Mouse (Mus musculus): ENCODE data around the gene Zfp575.
A peak's percentile ranks its signal among the peaks of the same experiment; 100 is the strongest.

The Zfp575 gene

DNA sequence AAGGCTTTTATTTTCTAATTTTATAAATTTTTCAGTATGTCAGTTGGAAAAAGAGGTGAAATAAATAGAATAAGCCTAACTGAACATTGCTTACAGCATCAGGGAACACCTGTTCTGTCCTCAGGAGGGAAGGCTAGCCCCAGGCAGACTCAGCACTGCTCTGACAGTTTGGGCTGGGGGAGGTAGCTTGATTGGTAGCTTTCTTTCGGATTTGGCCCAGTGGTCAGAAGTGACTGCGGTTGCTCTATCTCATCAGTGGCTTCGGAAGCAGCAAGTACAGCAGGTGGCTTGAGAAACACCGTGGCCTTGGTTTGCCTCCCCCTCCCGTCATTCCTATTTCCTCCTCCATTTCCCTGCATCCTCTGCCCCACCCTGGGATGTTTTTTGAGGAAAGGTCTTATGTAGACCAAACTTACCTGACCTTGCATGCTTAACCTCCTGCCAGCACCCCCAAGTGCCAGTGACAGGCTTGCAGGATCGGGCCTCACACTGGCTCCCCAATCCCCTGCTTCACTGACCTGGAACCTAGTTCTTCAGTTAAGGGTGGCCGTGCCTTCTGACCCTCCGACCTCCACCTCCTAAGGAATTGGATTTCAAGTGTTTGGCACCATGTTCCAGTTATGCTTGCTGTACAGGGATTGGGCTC lies 24.1 kb downstream of the Zfp575 start:
- DNase-seq (ENCODE audit: low spot score) = no peak

DNA sequence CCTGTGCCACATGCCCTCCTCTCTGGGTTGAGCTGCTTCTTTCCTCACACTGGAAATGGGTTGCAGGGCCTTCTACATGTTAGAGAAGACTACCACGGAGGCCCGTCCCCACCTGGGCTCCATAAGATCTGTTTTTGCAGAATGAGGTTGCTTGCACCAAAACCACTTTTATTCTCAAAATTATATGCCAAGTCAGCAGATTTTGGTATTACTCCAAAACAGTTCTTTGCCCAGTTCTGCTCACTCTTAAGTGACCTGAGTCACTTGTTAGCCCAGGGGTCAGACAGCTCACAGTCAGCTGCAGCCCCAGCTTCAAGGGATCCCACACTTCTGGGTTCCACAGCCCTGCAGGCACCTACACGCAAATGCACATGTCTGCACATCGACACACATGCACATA lies 26.0 kb downstream of the Zfp575 start:
- DNase-seq (ENCODE audit: low spot score) = no peak

DNA sequence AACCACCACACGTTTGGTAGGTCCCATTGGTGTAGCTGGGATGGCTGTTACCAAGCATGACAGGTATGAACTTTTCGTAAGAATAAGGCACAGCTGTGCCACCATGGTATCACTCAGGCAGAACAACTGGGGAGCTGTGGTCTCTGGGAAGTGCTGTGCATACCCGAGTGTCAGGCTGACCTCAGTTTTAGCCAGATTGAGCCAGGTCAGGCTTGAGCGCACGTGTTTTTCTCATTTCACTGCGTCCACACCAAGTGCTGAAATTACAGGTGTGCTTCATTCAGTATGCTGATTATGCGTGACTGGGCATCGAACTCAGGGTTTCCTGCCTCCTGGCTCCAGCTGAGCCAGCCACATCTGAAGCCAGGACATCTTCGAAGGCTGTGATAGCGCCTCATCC lies 31.7 kb downstream of the Zfp575 start:
- DNase-seq (ENCODE audit: low spot score) = no peak

DNA sequence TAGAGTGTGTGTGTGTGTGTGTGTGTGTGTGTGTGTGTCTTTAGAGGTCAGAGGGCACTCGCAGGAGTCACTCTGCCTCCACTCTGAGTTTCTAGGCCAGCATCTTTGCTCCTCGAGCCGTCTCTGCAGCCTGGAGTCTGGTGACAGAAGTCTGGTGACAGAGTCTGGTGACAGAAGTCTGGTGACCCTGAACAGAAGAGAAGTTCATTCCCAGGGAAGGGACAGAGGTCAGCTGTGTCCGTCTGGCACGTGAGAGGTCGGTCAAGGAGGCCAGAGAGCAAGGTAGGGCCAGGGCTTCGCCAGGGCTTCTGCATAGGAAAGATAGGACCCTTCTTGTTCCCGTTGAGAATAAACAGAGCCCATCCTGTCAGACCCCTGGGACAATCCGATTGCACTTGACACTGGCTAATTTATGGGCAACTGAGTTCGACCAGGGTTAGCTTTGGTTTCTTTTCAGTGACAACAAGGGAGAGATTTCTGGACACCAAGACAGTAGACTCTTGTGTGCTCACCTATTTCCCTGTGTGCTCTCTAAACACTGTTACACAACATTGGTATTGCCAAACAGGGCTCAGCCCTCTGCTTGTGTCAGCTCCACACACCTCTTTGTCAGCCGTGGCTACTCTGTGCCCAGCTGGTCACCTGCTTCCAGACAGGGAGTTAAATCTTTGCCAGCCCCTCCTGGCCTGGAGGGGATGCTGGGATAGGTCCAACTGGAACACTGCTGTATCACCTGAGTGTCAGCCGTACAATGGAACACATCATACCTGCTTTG lies 35.3 kb downstream of the Zfp575 start:
- no peak for DNase-seq (ENCODE audit: low spot score)

DNA sequence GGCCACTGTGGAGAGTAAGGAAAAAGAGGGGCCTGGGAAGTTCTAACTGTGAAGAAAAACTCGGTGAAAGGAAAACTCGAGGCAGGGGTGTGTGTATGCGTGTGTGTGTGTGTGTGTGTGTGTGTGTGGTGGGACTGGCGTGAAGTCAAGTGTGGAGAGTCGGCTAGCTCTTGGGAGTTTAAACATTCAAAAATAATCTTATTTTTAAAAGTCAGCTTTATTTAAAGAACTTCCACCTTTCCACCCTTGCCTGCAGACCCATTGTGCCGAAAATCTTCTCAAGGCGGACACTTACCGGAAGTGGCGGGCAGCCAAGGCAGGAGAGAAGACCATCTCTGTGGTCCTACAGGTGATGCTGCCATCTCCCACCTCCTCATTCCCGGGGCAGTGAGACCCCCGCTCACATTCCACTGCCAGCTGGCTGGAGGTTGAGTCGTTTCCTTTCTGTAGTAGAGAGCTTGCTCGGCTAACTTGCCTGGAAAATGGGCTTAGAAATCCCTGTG lies 39.9 kb downstream of the Zfp575 start:
- DNase-seq (ENCODE audit: low spot score) = no peak

DNA sequence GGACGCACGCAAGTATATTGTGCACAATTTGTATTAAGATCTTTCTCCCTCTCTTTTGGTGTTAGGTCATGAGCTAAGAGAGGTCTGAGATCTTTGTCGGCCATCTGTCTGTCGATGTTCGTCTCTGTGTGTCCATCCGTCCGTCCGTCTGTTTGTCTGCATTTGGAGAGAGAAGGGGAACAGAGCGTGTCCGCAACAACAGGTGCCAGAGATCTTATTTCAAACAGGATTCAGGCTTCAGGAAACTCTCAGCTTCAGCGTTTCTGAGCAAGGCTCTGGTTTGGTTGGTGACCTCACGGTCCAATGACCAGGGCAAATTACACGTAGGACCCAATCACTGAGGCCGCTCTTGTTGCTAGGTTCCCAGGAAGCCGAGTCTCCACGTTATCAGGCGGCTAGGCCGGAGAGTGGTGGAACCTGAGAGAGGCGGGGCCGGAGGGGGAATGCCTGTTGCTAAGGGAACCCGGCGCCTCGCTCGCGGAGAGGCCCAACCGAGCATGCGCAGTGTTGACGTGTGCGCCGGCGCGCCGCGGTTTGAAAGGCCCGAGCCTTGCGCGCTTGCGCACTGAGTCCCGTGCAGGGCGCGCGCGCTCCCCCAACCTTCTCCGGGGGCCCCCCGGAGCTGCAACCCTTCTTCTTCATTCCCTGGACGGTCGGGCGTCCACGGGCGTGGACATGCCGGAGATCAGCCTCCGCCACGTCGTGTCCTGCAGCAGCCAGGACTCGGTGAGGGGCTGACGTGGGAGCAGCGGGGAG lies 40.6 kb downstream of the Zfp575 start:
- DNase-seq (ENCODE audit: low spot score) = peak; percentile 99

DNA sequence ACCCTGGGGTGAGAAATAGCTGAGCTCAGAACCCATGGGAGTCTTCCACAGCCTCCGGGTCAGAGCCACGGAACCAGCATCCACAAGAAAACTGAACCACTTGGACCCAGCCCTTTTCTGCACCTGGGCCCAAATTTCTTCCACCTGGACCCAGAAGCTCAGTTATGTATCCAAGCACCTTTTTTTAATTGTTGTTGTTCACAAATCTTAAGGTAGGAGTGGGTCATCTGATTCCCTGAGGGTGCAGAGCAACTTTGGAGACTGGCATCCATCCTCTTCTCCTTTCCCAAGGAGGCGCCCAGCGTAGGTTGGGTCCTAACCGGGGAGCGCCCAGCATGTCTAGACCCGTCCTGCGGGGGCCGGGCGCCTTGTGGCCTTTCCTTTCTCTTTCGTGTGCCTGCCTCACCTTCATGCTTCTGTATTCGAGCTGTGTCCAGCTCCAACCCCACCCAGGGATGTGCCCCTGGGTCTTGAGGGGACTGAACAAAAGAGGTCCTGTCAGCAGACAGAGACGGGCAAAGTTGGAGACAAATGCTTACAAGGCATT lies 41.3 kb downstream of the Zfp575 start, which contains the start of the genes Pinlyp and Xrcc1:
Pinlyp (minus strand) TSS at position 51 of the 547 bp plus-strand sequence.
Xrcc1 (plus strand) TSS at position 222 of the 547 bp plus-strand sequence.
- DNase-seq (ENCODE audit: low spot score) = peak; percentile 24

DNA sequence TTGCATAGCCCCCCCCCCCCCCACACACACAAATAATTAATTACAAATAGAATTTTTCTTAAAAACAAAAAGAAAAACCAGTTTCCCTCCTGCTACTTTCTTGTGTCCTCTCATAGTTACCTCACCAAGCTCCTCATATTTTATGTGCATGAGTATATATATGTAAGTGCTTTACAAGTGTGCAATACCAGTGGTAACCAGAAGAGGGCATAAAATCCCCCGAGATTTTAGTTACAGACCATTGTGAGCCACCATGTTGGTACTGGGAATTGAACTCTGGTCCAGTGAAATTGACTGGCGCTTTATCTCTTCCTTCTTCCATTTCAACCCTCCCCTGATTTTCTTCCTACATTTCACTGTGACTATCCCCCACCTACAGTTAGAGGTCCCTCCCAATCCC lies 42.9 kb downstream of the Zfp575 start:
- DNase-seq (ENCODE audit: low spot score) = no peak

DNA sequence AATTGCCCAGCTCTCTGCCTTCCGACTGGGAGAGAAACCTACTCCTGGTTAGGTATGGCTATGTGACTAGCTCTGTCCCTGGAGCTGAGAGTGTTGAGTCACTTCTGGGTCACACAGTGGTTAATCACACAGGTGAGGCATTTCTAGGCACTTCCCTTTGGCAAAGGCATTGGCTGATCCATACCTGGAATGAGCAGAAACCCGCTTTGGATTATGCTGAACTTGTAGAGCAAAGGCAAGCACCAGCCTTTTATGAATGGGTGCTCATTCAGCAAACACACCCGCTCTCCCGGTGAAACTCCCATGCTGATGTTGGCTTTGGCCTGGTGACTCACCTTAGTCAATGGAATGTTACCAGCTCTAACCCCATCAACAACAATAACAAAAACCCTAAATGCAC lies 47.8 kb downstream of the Zfp575 start:
- DNase-seq (ENCODE audit: low spot score) = no peak

DNA sequence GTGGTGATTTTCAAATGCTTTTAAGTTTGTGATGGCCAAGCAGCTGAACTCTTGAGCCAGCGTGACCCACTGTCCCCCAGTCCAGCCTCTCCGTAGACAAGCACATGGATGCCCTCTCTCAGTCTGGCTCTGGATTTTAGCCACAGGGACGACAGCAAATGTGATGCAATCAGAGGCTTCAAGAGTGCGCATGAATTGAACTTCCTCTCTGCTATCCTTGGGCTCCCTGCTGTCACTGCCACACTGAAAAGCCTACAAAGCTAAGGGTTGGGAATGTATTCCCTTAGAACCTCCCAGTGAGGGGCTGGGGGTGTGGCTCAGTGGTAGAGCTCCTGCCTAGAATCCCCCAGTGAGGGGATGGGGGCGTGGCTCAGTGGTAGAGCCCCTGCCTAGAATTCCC lies 48.7 kb downstream of the Zfp575 start:
- DNase-seq (ENCODE audit: low spot score) = no peak

DNA sequence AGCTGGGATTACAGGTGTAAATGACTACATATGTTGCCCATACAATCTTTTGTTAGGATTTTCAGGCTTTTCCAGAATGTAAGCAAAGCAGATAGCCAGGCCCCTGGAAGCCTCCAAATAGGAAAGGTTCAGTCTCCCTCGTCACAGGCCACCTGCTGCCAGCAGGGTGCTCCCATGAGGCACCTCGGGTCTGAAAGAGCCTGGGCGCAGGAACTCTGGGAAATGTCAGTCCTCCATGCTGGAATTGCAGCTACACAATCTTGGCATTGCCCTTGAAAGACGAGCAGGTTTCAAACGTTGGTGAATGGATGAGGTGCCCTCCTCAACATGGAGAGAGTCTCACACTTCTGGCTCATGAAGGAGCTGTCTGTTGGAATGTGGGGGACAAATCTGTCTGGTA lies 49.3 kb downstream of the Zfp575 start:
- no peak for DNase-seq (ENCODE audit: low spot score)

DNA sequence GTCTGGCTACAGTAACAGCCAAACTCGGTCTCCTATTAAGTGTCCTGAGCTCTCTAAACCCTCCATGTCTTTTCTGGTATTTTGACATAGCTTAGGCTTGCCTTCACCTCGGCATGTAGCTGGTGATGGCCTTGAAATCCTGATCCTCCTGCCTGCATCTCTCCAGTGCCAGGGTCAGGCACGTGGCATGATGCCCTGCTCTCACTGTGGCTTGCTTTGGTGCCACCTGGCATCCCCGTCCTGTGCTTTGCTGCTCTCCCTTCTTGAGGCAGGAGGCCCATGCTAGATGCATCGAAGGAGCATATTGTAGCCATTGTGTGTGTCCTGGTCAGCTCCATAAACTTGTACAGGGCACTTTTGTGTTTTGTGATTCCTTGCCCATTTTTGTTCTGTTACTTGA lies 49.9 kb downstream of the Zfp575 start:
- DNase-seq (ENCODE audit: low spot score) = no peak

DNA sequence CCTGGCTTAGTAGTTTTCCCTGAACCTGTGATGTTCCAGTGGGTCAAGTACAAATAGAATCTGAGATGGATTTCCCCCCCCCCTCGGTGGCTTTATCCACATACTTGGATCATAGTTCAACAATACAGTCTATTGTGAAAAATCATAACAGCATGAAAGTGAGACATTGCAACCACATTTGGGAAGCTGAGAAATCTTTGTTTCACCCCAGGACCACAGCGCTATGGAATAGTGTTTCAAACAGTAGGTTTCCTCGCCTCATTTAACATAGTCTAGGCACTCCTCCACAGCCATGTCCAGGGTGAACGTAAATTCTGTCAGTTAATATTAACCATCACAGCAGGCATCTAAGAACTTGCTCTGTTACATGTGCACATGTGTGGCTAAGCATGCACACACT lies 50.4 kb downstream of the Zfp575 start:
- DNase-seq (ENCODE audit: low spot score) = no peak

DNA sequence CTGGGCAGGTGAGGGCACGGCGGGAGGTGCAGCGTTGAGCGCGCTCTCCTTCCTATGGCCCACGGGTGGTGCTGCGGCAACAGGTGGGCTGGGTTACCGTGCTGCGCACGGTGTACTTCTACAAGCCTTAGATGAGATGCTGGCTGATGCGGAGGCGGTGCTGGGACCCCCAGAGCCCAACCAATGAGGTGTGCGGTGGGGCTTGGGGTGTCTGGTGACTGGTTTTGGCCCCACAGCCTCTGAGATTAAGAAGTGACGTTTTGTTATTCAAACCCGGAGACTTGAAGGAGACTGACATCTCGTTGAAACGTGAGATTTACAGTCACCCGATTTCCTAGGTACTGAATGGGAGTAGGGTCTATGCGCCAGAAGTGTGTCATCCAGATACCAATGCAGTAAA lies 53.1 kb downstream of the Zfp575 start:
- DNase-seq (ENCODE audit: low spot score) = no peak

All from layer of hippocampus, adult 11-12 months (tissue).